Mouse (Mus musculus): Measurements from ENCODE around the gene Vmn1r197. TPM values are rescaled to one million over a fixed set of nuclear protein-coding genes. Genes with fewer than 3 reads are reported as not detected.
"Not testable (repeated sequence)": the region's sequence is repeated elsewhere in the genome, so short reads cannot be mapped to it uniquely, and the experiment has no call there.

Gene Vmn1r197
- total and polyA plus RNA-seq, 3 experiments = not detected

DNA sequence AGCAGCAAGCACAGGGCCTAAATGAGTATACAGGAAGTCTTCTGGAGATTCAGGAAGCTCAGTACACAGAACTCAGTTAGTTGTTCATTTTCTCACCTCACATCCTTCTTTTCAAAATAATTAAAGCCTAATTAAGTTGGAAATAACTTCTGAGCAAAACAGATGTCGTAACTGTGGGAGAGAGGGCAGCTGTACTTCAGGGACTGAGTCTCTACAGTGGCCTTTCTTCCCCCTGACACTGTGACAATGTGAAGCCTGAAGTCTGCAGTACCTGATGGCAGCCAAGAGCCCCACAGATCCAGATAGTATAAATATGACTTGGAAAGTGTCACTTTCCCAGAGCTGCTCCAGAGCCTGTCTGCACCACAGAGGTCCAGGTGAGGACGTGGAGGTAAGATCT is 55.1 kb downstream of the Vmn1r197 start, which contains the start of gene Vmn1r199:
TSS of gene Vmn1r199 (plus strand) at position 301 of the 400 bp plus-strand sequence.
- no peak within 1 kb of the TSS for H3K4me3 ChIP-seq (ENCODE audit: control insufficient read depth in 1 of 2, insufficient read depth in 1 of 2, low read depth in 2 of 2, low read length in 2 of 2)
- DNase-seq (ENCODE audit: low read depth, low spot score) = no peak
- no peaks in the 10 kb centered on the region for H3K9me3 ChIP-seq (replicated peaks; ENCODE audit: insufficient read depth, low read length)

DNA sequence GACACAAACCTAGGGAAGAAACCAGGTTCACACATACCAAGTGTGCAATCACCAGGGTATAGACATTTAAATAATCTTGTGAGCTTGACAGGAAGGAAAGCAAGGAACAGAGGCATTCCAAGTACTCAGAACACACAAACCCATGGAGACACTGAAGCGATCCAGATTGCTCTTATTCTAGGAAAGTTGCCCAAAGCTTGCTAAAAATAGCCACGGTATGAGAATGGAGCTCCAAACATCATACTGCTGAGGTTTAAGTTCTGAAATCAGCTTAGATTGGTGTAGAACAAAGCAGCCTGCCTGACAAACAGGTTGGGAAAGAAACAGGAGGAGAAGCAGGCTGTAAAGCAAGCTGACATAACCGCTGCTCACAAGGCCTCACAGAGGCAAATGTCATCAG is 56.7 kb downstream of the Vmn1r197 start:
- H3K4me3 ChIP-seq (ENCODE audit: control insufficient read depth in 1 of 2, insufficient read depth in 1 of 2, low read depth in 2 of 2, low read length in 2 of 2); H3K36me3 ChIP-seq (ENCODE audit: control insufficient read depth in 1 of 2, insufficient read depth in 2 of 2, low read length in 2 of 2); H3K79me2 ChIP-seq (ENCODE audit: control insufficient read depth, insufficient read depth, low read length, poor library complexity); H3K27ac ChIP-seq (ENCODE audit: control insufficient read depth, low read depth, low read length); H3K9ac ChIP-seq (ENCODE audit: control insufficient read depth, low read depth, low read length, poor library complexity, severe bottlenecking); DNase-seq (ENCODE audit: low read depth, low spot score); H3K27me3 ChIP-seq (ENCODE audit: control insufficient read depth in 1 of 2, insufficient read depth in 2 of 2, low read length in 2 of 2); H3K9me3 ChIP-seq (replicated peaks; ENCODE audit: insufficient read depth, low read length); H3K4me1 ChIP-seq (ENCODE audit: control insufficient read depth in 1 of 2, insufficient read depth in 2 of 2, low read length in 2 of 2): not testable (repeated sequence)

More for the DNA sequence above, 55.1 kb downstream of the Vmn1r197 start, which contains the start of gene Vmn1r199:
- Histone ChIP-seq H3K27ac (ENCODE audit: control insufficient read depth, low read depth, low read length) (no peak within 1 kb of the TSS), H3K79me2 (ENCODE audit: control insufficient read depth, insufficient read depth, low read length, poor library complexity) (no peaks in the 10 kb centered on the region), H3K9ac (ENCODE audit: control insufficient read depth, low read depth, low read length, poor library complexity, severe bottlenecking) (no peak within 1 kb of the TSS), H3K4me1 (ENCODE audit: control insufficient read depth in 1 of 2, insufficient read depth in 2 of 2, low read length in 2 of 2) (no peaks in the 10 kb centered on the region), H3K36me3 (ENCODE audit: control insufficient read depth in 1 of 2, insufficient read depth in 2 of 2, low read length in 2 of 2) (no peaks in the 10 kb centered on the region), H3K27me3 (ENCODE audit: control insufficient read depth in 1 of 2, insufficient read depth in 2 of 2, low read length in 2 of 2) (no peaks in the 10 kb centered on the region)
- TF ChIP-seq KAT2A (conservative IDR thresholded peaks at IDR 0.05; ENCODE audit: low read depth, low read length) (no peak), ELF1 (IDR thresholded peaks at IDR 0.05; ENCODE audit: low read depth, low read length) (no peak), JUND (IDR thresholded peaks at IDR 0.05; ENCODE audit: low read depth, low read length) (no peak), CHD2 (IDR thresholded peaks at IDR 0.05; ENCODE audit: low read length) (no peak), ZMIZ1 (IDR thresholded peaks at IDR 0.05; ENCODE audit: low read depth, low read length) (no peak), RCOR1 (IDR thresholded peaks at IDR 0.05; ENCODE audit: low read depth, low read length) (no peak), POLR2AphosphoS5 (IDR thresholded peaks at IDR 0.05; ENCODE audit: borderline replicate concordance, low read depth, low read length) (no peak), TAL1 (IDR thresholded peaks at IDR 0.05; ENCODE audit: low read length) (no peak), UBTF (IDR thresholded peaks at IDR 0.05; ENCODE audit: borderline replicate concordance, insufficient read depth, low read depth, low read length) (no peak), GABPA (IDR thresholded peaks at IDR 0.05; ENCODE audit: low read depth, low read length) (no peak)

Other genes with a start within 250 kb of the Vmn1r197 start
- gene Vmn1r188, start 240.1 kb upstream of the Vmn1r197 start, total RNA-seq (2012; rRNA removed) = not detected in 2 replicates
- not detected for gene Vmn1r188, start 240.1 kb upstream of the Vmn1r197 start, polyA plus RNA-seq (2012; ENCODE audit: insufficient read depth in 1 of 2, insufficient read length in 2 of 2, low read depth in 1 of 2, low replicate concordance in 2 of 2, missing spikeins in 1 of 2)
- gene Vmn1r189, start 218.8 kb upstream of the Vmn1r197 start, total RNA-seq (2012; rRNA removed) = not detected in 2 replicates
- not detected for gene Vmn1r189, start 218.8 kb upstream of the Vmn1r197 start, polyA plus RNA-seq (2012; ENCODE audit: insufficient read depth in 1 of 2, insufficient read length in 2 of 2, low read depth in 1 of 2, low replicate concordance in 2 of 2, missing spikeins in 1 of 2)
- gene Vmn1r191, start 140.6 kb upstream of the Vmn1r197 start, total RNA-seq (2012; rRNA removed) = not detected in 2 replicates
- not detected for gene Vmn1r191, start 140.6 kb upstream of the Vmn1r197 start, polyA plus RNA-seq (2012; ENCODE audit: insufficient read depth in 1 of 2, insufficient read length in 2 of 2, low read depth in 1 of 2, low replicate concordance in 2 of 2, missing spikeins in 1 of 2)
- not detected in 2 replicates for gene Vmn1r192, start 133.4 kb upstream of the Vmn1r197 start, total RNA-seq (2012; rRNA removed)
- not detected for gene Vmn1r192, start 133.4 kb upstream of the Vmn1r197 start, polyA plus RNA-seq (2012; ENCODE audit: insufficient read depth in 1 of 2, insufficient read length in 2 of 2, low read depth in 1 of 2, low replicate concordance in 2 of 2, missing spikeins in 1 of 2)
- not detected in 2 replicates for gene Vmn1r193, start 101.4 kb upstream of the Vmn1r197 start, total RNA-seq (2012; rRNA removed)
- not detected for gene Vmn1r193, start 101.4 kb upstream of the Vmn1r197 start, polyA plus RNA-seq (2012; ENCODE audit: insufficient read depth in 1 of 2, insufficient read length in 2 of 2, low read depth in 1 of 2, low replicate concordance in 2 of 2, missing spikeins in 1 of 2)
- not detected in 2 replicates for gene Vmn1r194, start 80.4 kb upstream of the Vmn1r197 start, total RNA-seq (2012; rRNA removed)
- gene Vmn1r194, start 80.4 kb upstream of the Vmn1r197 start, polyA plus RNA-seq (2012; ENCODE audit: insufficient read depth in 1 of 2, insufficient read length in 2 of 2, low read depth in 1 of 2, low replicate concordance in 2 of 2, missing spikeins in 1 of 2) = not detected
- not detected in 2 replicates for gene Vmn1r195, start 54.1 kb upstream of the Vmn1r197 start, total RNA-seq (2012; rRNA removed)
- not detected for gene Vmn1r195, start 54.1 kb upstream of the Vmn1r197 start, polyA plus RNA-seq (2012; ENCODE audit: insufficient read depth in 1 of 2, insufficient read length in 2 of 2, low read depth in 1 of 2, low replicate concordance in 2 of 2, missing spikeins in 1 of 2)
- gene Vmn1r196, start 34.7 kb upstream of the Vmn1r197 start, total RNA-seq (2012; rRNA removed) = 0.03 TPM in 1 of 2 replicates, not detected in the other
- not detected for gene Vmn1r196, start 34.7 kb upstream of the Vmn1r197 start, polyA plus RNA-seq (2012; ENCODE audit: insufficient read depth in 1 of 2, insufficient read length in 2 of 2, low read depth in 1 of 2, low replicate concordance in 2 of 2, missing spikeins in 1 of 2)
- gene Vmn1r198, start 25.8 kb downstream of the Vmn1r197 start, total RNA-seq (2012; rRNA removed) = not detected in 2 replicates
- not detected for gene Vmn1r198, start 25.8 kb downstream of the Vmn1r197 start, polyA plus RNA-seq (2012; ENCODE audit: insufficient read depth in 1 of 2, insufficient read length in 2 of 2, low read depth in 1 of 2, low replicate concordance in 2 of 2, missing spikeins in 1 of 2)
- not detected in 2 replicates for gene Vmn1r199, start 55.2 kb downstream of the Vmn1r197 start, total RNA-seq (2012; rRNA removed)
- gene Vmn1r199, start 55.2 kb downstream of the Vmn1r197 start, polyA plus RNA-seq (2012; ENCODE audit: insufficient read depth in 1 of 2, insufficient read length in 2 of 2, low read depth in 1 of 2, low replicate concordance in 2 of 2, missing spikeins in 1 of 2) = not detected
- not detected in 2 replicates for gene Vmn1r200, start 65.8 kb downstream of the Vmn1r197 start, total RNA-seq (2012; rRNA removed)
- gene Vmn1r200, start 65.8 kb downstream of the Vmn1r197 start, polyA plus RNA-seq (2012; ENCODE audit: insufficient read depth in 1 of 2, insufficient read length in 2 of 2, low read depth in 1 of 2, low replicate concordance in 2 of 2, missing spikeins in 1 of 2) = not detected
- gene Vmn1r201, start 147.3 kb downstream of the Vmn1r197 start, total RNA-seq (2012; rRNA removed) = not detected in 2 replicates
- gene Vmn1r201, start 147.3 kb downstream of the Vmn1r197 start, polyA plus RNA-seq (2012; ENCODE audit: insufficient read depth in 1 of 2, insufficient read length in 2 of 2, low read depth in 1 of 2, low replicate concordance in 2 of 2, missing spikeins in 1 of 2) = not detected
- gene Vmn1r202, start 180.8 kb downstream of the Vmn1r197 start, total RNA-seq (2012; rRNA removed) = not detected in 2 replicates
- not detected for gene Vmn1r202, start 180.8 kb downstream of the Vmn1r197 start, polyA plus RNA-seq (2012; ENCODE audit: insufficient read depth in 1 of 2, insufficient read length in 2 of 2, low read depth in 1 of 2, low replicate concordance in 2 of 2, missing spikeins in 1 of 2)
- 0.04 TPM in 1 of 2 replicates, not detected in the other for gene Vmn1r203, start 193.5 kb downstream of the Vmn1r197 start, total RNA-seq (2012; rRNA removed)
- gene Vmn1r203, start 193.5 kb downstream of the Vmn1r197 start, polyA plus RNA-seq (2012; ENCODE audit: insufficient read depth in 1 of 2, insufficient read length in 2 of 2, low read depth in 1 of 2, low replicate concordance in 2 of 2, missing spikeins in 1 of 2) = under 1 TPM in 1 of 2 experiments, not detected in 1; 0.04 TPM
- not detected in 2 replicates for gene Vmn1r204, start 228.6 kb downstream of the Vmn1r197 start, total RNA-seq (2012; rRNA removed)
- not detected for gene Vmn1r204, start 228.6 kb downstream of the Vmn1r197 start, polyA plus RNA-seq (2012; ENCODE audit: insufficient read depth in 1 of 2, insufficient read length in 2 of 2, low read depth in 1 of 2, low replicate concordance in 2 of 2, missing spikeins in 1 of 2)